Mouse (Mus musculus): ENCODE results near the gene Atp13a2.

DNA sequence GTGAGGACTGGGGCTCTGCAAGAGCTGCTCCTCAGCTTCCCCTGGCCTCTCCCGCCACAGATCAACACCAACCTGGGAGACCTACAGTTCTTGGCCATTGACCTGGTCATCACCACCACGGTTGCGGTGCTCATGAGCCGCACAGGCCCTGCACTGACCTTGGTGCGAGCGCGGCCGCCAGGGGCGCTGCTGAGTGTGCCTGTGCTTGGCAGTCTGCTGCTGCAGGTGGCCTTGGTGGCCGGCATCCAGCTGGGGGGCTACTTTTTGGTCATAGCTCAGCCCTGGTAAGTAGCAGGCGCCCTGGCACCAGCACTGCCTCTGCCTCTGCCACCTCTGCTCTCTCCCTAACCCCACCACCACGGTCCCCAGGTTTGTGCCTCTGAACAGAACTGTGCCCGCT is 19.3 kb downstream of the Atp13a2 start:
- TF ChIP-seq CTCF (conservative IDR thresholded peaks at IDR 0.05; ENCODE audit: low read length) (peak; percentile 72), POU5F1 (IDR thresholded peaks at IDR 0.05; ENCODE audit: borderline replicate concordance, low read length) (no peak)

All from E14TG2a.4 (cell line).